Mouse (Mus musculus) kidney, postnatal 36 days (tissue): ENCODE data around the gene Card6.

ENCODE experiments used
- DNase-seq, 2 experiments: peaks; one replicate each; pipeline ENCODE4 v3.0.0; 2021 to 2022; ENCODE audit warnings: mixed read lengths in 2 of 2

The Card6 gene

GRCm38 (mm10) chr15:5129111-5129805, 20.9 kb upstream of the Card6 start:
- DNase-seq: no peak

GRCm38 (mm10) chr15:5128176-5128940, 20.0 kb upstream of the Card6 start:
- DNase-seq: no peak

GRCm38 (mm10) chr15:5127487-5127886, 19.1 kb upstream of the Card6 start:
- DNase-seq: no peak

- DNase-seq: no peak
These were observed 18.1 kb upstream of the Card6 start for GRCm38 (mm10) chr15:5126456-5126855.

GRCm38 (mm10) chr15:5121535-5122313, 13.4 kb upstream of the Card6 start:
- peak in 1 of 2 experiments; percentile 23 for DNase-seq

- no peak for DNase-seq
These were observed 11.4 kb upstream of the Card6 start for GRCm38 (mm10) chr15:5119707-5120106.

GRCm38 (mm10) chr15:5119192-5119591, 10.9 kb upstream of the Card6 start:
- DNase-seq: no peak

- no peak for DNase-seq
These were observed 10.3 kb upstream of the Card6 start for GRCm38 (mm10) chr15:5118626-5119025.

GRCm38 (mm10) chr15:5117031-5117601, 8.8 kb upstream of the Card6 start:
- peak in 1 of 2 experiments; percentile 19 for DNase-seq

- DNase-seq: peak; percentile 98 to 99
These were observed 8.1 kb upstream of the Card6 start, which contains the start of gene Rpl37 for GRCm38 (mm10) chr15:5116270-5117030. Rpl37 (plus strand) TSS chr15:5116645.

- DNase-seq: no peak
These were observed 6.8 kb upstream of the Card6 start for GRCm38 (mm10) chr15:5115173-5115572.

GRCm38 (mm10) chr15:5112651-5113050, 4.3 kb upstream of the Card6 start:
- no peak for DNase-seq

GRCm38 (mm10) chr15:5108655-5109040, 309 bp upstream of the Card6 start:
- DNase-seq: no peak

- no peak for DNase-seq
These were observed 2.0 kb downstream of the Card6 start for GRCm38 (mm10) chr15:5106293-5106692.

- no peak for DNase-seq
These were observed 2.4 kb downstream of the Card6 start for GRCm38 (mm10) chr15:5105891-5106290.

- DNase-seq: no peak
These were observed 6.0 kb downstream of the Card6 start for GRCm38 (mm10) chr15:5102312-5102711.

- no peak for DNase-seq
These were observed 11.0 kb downstream of the Card6 start for GRCm38 (mm10) chr15:5097376-5097775.

GRCm38 (mm10) chr15:5095534-5096301, 12.6 kb downstream of the Card6 start:
- no peak for DNase-seq

GRCm38 (mm10) chr15:5090131-5090530, 18.2 kb downstream of the Card6 start:
- no peak for DNase-seq

GRCm38 (mm10) chr15:5088850-5089608, 19.3 kb downstream of the Card6 start:
- no peak for DNase-seq

GRCm38 (mm10) chr15:5086162-5086561, 22.2 kb downstream of the Card6 start:
- DNase-seq: peak in 1 of 2 experiments; percentile 16
